Mouse (Mus musculus) heart, postnatal 4 days (tissue): ENCODE data around the gene Ubr7. TPM values are rescaled to one million over a fixed set of nuclear protein-coding genes. Genes with fewer than 3 reads are reported as not detected.

Source experiments
- DNase-seq: peaks from one replicate; pipeline ENCODE4 v3.0.0; 2021
- total RNA-seq, 2 experiments: library from RNA; stranded (reverse); gene quantifications; 2 replicates each; pipeline ENCODE4 v1.2.3; 2021

Gene Ubr7
- total RNA-seq, result 10 to 100 TPM; 37.3 to 39.1 TPM

DNA sequence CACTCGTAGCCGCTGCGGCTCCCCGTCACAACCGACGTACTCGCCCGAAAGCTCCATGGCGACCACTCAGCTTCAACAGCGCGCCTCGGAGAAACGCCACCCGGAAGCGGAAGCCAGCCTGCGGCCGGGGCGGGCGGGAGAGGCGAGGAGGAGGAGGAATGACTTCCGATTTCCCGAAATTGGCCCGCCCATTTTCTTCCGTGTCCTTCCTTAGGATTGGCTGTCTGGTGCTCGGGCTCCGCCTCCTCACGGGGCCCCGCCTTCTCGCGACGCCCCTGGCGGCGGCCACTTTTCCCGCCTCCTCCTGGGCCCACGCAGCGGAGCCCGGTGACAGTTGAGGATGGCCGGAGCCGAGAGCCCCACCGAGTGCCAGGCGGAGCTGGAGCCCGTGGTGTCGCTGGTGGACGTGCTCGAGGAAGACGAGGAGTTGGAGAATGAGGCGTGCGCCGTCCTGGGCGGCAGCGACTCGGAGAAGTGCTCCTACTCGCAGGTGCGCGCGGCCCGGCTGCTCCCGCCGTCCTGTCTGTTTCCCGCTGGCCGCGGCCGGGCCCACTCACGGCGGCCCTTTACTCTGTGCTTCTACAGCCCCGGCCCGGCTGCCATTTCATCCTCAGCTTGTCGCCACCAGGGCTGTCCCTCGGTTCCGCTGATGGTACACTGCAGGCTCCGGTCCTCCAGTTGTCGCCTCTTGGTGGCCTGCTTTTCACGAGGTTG lies at the start of gene Ubr7, which contains the start of the genes Gm28051 and Gon7:
Gene Ubr7 (plus strand): TSS at position 279 of the 714 bp plus-strand sequence.
Gene Gm28051 (minus strand): TSS at position 77 of the 714 bp plus-strand sequence.
Gene Gon7 (minus strand): TSS at position 115 of the 714 bp plus-strand sequence.
- DNase-seq, result peak; percentile 98

DNA sequence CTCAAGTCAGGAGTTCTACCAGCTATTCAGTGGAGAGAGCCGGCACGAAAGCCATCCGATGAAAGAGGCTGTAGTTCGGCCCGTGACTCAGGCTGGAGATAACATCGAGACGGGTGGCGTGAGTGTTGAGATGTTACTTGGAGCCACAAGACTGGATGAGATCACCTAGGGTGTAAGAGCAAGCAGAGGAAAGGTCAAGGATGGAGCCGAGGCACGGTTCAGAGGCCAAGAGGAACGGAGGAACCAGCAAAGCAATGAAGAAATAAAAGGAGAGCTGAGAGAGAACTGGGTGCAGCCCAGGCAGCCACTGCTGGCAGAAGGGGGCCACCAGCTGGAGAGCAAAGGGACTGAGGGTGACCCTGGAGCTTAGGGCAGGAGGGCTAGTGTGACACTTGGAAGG lies 49.5 kb upstream of the Ubr7 start:
- DNase-seq, result peak; percentile 63

DNA sequence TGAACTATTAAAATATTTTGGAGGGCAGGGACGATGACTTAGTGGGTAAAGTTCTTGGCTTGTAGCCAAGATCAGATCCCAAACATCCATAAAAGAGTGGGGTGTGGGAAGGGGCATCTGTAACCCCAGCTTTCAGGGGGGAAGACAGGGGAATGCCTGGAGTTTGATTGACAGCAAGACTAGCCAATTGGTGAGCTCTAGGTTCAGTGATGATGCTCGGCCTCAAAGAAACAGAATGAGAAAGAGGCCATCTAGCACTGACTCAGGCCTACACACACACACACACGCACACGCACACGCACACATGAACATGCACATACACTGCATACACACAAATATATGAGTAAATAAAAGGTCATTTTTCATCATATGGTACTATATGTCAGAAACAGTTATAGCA lies 47.9 kb upstream of the Ubr7 start:
- DNase-seq, result no peak

DNA sequence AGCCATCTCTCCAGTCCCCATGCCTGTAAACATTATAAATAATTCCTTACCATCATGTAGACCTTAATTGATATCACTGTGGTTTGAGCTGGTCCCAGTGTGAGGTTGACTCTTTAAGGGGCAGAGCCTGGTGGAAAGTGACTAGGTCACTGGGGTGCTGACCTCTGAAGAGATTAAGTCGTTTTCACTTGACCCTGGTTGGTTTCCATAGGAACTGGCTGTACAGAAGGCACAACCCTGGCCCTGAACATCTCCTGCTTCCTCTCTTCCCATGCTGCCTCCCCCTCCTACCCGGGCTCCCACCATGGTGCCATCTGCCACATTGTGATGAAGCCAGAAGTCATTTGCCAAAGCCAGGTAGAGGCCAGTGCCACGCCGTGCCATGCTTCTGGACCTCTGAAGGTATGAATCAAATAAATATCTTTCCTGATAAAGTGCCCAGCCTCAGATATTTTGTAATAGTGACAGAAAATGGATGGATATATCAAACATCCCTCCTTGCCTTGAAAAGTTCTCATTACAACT lies 46.9 kb upstream of the Ubr7 start:
- DNase-seq, result no peak

DNA sequence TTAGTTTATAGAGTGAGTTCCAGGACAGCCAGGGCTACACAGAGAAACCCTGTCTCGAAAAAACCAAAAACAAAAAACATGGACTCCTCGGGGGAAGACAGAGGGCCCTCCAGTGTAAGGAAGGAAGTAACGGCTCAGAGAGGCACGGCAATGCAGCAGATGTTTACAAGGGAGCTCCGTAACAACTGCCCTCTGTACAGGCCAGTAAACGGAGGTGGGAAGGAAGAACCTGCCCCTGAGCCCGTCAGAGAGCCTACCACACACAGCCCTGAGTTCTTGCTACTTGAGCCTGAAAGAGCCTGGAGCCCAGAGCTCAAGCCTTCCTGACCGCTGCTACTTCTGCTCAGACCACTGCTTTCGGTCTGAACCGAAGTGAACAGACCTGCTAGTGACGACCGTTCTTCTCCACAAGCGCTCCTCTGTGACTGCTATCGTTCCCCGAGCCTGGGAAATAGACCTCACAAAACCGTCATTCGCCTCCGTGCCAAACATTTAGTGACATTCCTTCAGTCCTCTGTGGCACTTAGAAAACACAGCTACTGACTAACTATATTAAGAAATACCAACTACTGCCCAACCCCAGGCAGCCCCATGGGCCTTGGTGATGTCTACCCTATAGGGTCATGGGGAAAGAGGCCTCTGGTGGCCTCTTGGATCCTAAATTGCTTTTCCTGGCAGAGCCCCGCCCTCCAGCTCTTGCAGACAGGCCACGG lies 44.5 kb upstream of the Ubr7 start:
- DNase-seq, result no peak

DNA sequence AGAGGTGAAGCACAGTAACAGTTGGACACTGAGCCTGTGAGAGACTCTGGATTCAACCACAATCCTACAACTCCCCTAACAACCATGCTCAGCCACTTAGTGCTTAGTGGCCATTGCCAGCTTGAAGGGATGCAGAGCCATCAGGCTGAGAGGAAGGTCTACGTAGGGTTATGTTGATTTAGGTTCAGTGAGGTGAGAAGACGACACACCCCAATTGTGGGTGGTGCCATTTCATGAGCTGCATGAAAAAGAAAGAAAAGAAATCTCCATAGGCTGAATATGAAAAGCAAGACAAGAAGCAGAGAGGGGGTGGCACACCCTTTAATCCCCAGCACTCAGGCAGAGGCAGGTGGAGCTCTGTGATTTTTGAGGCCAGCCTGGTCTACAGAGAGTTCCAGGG lies 43.7 kb upstream of the Ubr7 start:
- no peak for DNase-seq

DNA sequence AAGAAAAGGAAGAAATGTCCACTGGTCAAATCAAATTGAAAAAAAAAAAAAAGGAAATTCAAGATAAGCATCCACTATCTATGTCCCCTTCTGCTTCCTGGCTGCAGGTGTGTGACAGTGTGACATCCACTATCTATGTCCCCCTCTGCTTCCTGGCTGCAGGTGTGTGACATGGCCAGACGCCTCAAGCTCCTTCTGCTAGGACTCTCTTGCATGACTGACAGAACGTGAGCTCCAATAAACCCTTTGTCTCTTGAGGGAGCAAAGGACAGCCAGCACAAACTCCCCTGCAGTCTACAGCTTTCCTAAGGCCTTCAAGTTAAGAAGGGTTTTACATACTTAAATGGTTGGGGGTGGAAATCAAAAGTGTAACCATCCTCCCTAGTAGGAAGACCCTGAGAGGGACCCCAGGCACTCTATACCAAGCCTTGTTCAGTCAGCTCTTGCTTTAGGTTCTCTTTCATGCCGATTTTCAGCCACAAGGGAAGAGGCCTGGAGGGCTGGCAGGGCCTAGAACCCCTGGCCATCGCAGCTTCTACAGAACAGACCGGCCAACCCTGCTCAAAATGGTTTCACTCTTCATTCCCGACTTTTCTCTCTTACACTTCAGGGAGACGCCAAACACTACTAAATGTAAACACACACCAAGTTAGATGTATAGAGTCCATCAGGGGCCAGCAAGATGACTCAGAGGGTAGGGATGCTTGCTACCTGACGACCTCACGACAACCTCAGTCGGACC lies 42.9 kb upstream of the Ubr7 start:
- no peak for DNase-seq

DNA sequence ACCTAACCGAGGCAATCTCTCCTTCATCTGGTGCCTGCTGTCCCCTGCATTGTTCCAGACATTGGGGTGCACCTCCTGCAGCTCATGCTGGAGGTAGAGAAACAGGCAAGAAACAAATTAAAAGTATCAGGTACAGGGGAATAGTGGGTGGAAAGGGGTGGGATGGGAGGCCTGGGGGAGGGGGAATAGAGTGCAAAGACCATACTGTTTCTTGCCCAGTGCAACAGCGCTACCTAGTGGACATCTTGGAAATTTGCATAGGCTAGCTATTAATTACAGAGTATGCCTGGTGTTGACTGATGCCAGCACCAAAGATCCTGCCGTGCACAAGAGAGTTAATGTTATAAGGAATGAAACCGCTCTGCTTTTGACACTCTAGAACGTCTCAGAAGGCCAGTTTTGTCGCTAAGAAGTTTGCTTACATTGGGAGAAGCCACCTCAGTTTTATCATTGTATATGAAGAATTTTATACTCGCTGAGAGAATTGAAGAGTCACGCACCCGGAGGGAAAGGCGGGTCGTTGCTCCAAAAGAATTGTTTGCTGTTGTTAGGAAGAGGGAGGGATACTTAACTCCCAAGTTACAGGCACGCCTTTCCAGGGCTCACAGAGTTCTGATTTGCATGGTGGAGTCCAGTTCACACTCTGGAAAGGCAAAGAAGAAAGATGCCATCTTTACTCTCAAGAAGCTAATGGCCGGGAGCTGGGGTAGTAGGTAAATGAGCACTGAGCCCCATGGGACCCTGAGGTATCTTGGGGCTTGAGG lies 38.0 kb upstream of the Ubr7 start:
- DNase-seq, result peak; percentile 51

DNA sequence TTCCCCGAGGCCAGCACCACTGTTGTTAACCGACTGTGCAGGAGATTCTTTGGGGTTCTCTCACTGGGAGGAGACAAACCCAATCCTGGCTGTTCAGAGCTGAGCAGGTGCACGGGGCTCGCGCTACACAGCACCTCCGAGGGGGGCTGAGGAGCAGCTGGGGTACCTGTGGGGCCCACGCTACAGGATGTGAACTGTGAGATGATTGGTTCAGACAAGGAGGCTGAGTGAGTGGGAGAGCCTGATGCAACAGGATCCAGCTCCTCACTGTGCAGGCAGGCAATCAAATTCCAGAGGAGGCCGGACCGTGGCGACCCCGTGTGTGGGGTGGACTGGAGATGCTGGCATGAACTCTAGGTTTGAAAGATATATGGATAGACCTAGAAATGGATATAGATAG lies 35.3 kb upstream of the Ubr7 start:
- DNase-seq, result no peak

DNA sequence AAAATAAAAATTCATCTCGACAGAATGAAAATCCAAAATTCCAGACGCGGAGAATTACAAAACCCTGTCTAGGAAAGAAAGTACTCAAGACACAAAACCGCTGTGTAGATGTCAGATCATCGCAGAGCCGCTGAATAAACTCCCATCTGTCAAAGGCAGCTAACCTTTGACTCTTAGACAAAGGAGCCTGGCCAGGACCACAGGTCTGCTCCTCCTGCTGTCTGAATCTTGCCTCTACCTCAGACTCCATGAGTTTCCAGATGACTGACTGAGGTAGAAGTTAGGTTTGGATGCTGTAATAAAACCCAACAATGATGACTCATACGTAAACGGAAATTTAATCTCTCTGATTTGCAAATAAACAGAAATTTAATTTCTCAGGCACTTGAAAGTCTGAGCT lies 34.8 kb upstream of the Ubr7 start:
- no peak for DNase-seq

DNA sequence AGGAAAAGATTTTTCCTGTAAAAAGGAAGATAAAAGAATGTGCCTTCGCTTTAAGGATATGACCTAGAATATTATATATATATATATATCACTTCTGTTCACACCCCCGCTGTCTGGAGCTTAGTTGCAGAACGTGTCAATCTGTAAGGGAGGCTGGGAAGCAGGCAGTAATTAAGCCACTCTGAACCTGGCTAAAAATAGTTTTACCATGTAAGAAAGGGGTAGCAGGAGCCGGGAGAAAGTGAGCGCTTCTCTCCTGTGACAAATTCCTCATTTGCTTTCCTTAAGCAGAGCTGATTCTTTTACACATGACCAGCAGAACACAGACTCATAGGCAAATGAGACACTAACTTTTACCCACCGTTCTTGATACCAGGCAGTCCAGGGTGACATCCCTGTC lies 33.9 kb upstream of the Ubr7 start:
- DNase-seq, result no peak

DNA sequence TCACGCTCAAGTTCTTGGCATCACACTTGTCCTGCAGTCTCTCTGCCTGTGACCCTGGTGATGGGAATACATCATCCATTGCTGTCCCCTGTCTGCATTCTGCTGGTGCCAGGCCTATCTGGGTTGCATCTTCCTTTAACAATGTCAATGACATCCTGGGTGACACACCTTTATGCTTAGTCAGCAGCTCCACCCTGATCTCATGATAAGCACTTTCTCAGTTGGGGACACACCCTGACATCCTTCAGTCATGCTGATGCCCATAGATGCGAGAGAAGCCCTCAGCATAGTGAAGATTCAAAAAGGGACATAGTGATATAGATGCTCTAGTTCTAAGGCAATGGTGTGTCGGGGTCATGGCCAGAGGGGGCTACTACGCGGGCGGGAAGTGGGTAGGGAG lies 32.6 kb upstream of the Ubr7 start:
- DNase-seq, result no peak

DNA sequence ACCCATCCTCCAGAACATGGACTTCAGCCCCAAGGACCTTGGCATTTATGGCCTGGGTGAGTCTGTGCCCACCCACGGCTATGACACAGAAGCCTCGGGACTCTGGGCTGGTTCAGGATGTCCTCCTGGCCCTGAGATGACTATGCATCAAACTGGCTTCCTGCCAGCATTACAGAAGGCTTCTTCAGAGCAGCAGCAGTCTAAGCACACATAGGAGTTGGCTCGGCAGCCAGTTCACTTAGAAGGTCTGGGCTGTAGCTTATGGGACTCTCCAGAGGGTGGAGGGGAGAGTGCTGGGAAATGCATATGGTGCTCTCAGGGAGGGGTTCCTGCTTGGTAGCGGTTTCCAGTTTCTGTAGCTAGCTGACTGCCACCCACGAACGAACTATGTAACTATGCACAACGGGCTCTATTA lies 32.0 kb upstream of the Ubr7 start:
- DNase-seq, result no peak

DNA sequence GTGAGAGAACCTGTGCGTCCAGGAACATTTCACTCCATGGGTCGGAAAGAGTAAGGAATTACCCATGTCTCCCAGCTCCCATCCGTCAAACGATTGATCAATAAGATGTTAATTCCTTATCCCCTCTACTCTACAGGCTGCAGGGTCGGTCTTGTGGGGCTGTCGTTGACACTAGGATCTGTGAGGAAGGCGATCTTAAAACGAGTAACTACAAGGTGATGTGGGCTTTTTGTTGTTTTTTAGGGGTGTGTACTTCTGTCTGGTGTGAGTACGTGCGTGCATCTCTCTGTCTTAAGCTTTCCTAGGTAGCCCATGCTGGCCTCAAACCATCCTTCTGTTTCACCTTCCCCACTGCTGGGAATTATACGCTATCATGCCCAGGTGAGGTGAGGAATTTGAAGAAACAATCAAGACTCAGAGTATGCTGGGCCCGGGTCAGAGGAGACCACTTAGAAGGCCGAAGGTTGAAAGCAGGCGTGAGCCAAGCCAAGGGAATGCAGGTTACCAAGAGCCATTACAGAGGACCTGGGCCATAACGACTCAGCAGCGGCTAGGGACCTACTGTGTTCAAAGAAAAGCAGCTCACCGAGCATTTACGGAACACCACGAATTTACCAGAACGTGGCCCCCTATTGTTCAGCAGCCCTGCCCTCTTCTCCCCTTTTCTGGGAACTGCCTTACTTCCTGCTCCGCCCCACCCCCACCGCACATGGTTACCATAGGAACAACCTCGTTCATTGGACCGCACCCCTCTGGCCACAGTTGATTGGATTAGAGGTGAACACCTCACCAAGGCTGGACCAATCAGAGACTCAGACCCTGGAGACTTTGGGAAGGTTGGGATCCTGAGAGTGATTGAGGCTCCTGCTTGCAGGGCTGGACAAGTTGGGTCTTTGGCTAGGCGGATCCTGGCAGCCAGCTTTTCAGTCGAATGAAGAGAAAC lies 27.6 kb upstream of the Ubr7 start:
- DNase-seq, result peak; percentile 59

DNA sequence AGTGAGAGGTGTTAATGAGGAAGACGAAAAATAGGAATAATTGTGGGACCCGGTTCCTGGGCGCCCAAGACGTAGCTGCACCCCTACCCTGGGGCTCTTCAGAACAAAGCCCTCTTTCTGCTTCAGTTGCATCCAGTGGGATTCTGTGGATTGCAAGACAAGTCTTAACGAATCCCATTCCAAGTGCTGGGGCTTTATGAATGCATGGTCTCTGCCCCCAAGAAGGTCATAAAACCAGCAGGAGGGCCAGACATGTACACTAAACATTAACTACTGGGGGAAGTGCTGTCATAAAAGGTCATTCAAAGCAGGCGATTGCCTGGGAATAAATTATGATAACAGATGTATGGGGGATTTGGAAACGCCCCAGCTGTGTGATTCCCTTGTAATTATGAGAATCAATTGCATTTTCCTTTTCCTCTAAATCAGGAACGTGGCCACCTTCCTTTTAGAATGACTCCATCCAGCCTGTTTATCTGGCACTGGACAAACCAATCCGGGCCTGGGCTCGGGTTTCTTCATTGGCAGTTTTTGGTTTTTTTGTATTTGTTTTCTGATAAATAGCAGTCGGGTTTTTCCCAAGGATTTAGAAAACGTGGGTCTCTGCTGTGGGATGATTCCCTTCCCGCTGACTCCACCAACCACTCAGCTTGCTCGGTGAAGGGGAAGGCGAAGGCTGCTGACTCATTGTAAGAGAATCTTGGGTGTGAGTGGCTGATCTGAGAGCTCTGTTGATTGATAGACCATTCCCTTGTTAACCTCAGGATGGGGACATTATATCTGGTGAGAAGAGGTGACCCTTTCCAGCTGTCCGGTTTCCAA lies 26.8 kb upstream of the Ubr7 start:
- DNase-seq, result no peak

DNA sequence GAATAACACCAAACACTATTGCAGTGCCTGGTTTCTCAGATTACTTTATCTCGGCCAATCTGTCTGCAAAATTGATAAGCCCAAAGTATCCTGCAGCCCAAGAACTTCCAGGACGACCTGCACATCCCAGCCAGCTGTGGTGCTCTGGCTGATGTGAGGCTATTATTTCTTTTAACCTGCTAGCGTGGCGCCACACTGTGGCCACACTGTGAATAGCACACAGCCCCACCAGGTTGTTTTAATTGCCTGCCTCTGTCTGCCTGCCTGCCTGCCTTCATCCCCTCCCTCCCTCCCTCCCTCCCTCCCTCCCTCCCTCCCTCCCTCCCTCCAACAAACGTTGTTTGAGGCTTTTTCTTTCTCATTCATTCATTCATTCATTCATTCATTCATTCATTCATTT lies 24.4 kb upstream of the Ubr7 start:
- DNase-seq, result peak; percentile 77

DNA sequence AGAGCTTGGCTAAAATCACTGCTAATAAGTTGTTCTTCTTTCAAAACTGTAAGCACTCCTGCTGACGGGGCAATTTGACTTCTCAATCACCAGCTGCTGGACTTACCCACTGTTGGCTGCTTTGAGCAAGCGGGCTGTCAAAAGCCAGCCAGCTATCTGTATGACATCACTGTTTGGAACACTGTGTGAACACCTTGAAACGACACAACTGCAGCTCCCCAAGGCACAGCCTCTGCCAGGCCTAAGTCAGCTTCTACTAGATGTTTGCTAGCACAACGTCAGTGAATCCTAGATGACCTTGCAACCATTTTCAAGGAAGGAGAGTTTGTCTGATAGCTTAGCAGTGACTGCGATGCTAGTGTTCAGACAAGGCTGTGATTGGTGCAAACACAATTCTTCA lies 18.7 kb upstream of the Ubr7 start:
- no peak for DNase-seq

DNA sequence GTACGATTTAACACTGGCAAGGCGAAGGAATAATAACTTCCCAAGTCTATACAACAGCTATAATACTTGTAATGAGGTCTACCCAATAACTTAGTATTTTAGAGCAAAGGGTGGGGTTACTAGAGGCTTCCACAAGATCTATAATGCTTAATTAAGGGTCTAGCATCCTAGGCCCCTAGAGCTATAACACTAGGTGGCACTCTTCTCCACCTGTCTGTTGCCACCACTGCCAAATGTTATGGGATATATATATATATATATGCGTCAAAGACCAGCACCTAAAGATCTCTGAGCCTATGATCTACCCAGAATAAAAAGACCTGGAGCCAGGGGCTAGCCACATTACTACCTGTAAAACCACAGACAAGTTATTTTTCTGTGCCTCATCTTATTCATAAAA lies 17.5 kb upstream of the Ubr7 start:
- DNase-seq, result no peak

DNA sequence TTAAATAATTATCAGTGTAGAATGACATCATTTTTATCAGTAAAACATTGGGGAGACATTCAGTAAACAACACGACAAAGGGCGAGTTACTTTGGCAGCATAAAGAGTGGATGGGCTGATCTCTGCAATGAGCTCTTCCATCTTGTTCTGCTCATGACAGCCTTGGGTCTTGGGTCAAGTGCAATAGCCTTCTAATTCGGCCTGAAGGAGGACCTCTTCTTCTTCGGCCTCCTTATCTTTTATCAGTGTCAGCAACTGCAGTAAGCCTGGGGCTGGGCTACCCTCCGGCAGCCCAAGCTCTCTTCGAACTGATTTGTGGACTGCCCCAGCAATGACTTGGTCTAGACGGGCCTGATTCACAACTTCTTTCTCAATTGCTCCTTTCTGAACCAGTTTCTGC lies 15.7 kb upstream of the Ubr7 start:
- no peak for DNase-seq

DNA sequence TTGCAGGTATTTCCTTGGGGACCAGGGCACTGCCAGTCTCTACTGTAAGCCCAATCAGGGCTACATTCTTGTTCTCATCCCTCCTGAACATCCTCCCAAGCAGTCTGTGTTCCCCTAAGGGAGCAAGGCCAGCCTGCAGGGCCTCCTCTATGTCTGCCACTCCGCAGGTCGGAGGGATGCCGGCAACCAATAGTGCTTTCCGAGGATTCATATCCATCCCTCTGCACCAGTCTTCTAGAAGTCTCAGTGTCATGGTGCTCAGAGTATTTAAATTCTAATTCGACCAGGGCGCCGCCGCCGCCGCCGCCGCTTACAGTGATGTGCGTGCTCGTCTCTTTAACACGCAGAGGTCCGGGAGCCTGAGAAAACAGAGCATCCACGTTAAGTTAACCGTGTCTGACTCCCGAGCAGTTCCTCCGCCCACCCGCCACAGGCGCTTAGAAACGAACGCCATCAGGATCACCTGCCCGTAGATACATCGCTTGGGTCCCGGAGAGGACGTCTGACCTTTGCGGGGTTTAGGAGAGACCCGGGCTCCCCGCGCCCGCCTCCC lies 14.7 kb upstream of the Ubr7 start:
- DNase-seq, result no peak
